9 mouse cellular contexts compared by ENCODE assay signal in the genomic region with DNA sequence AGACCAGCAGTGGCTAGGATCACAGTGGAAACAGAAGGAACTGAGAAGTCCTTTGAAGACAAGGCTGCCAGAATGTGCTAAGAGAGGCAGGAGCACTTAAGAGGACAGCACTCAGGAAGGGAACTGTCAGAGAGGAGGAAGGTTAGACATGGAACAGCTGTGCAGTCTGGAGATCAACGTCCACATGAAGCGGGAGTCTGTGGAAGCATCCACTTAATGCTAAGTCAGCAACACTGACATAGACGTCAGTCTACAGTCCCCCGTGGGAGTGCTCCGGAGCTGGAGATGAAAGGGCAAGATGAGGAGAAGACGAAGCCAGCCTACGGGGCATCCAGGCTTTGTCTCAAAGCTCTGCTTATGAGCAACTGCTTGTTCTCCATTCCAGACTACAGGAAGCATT. TPM values are rescaled to one million over a fixed set of nuclear protein-coding genes. Genes with fewer than 3 reads are reported as not detected.
DNase-seq lines count a peak whose midpoint lies in the region; ATAC-seq and TF ChIP-seq lines count a peak whose summit lies in the region.
"Had no signal": no experiment of that assay in that cellular context is flagged by ENCODE, and none has a peak within 500 bp of the region (broad histone marks: within the 10 kb centered on the region; RNA-seq: fewer than 3 reads in every experiment).

No protein-coding gene starts in this region.

- TF ChIP-seq POLR2A in kidney, adult 2 months (IDR thresholded peaks at IDR 0.05; ENCODE audit: low read depth, low read length): no peak

- no peak overlapping the region for H3K4me2 ChIP-seq in forebrain, embryonic 15.5 days (replicated peaks)
- peak overlapping the region; percentile 28; the same call in 1 of the 2 replicates for H3K4me2 ChIP-seq in heart, embryonic 12.5 days
- no peak overlapping the region for H3K4me2 ChIP-seq in midbrain, embryonic 15.5 days

- no peak for DNase-seq in forebrain, embryonic 10.5 days (ENCODE audit: extremely low spot score, low spot score)
- DNase-seq in kidney, adult 2 months: peak; percentile 71
- no peak for DNase-seq in left cerebral cortex, postnatal 14 days (ENCODE audit: low spot score in 2 of 2)
- DNase-seq in left cerebral cortex, adult 9 months (ENCODE audit: low spot score in 2 of 2): no peak

- intact Hi-C loops in left cerebral cortex, postnatal 14 days (cut with DNase I): no loop called here

- H3K4me3 ChIP-seq in forebrain, embryonic 10.5 days: no peak overlapping the region
- no peak overlapping the region for H3K4me3 ChIP-seq in forebrain, embryonic 15.5 days
- no peak overlapping the region for H3K4me3 ChIP-seq in heart, embryonic 12.5 days
- H3K4me3 ChIP-seq in kidney, adult 2 months (ENCODE audit: insufficient read depth, low read depth, low read length): no peak overlapping the region
- no peak overlapping the region for H3K4me3 ChIP-seq in midbrain, embryonic 15.5 days

- peaks cover 13% of the 10 kb centered on the region for H3K36me3 ChIP-seq in forebrain, embryonic 10.5 days (replicated peaks)
- H3K36me3 ChIP-seq in forebrain, embryonic 15.5 days: no peaks in the 10 kb centered on the region
- H3K36me3 ChIP-seq in heart, embryonic 12.5 days: peaks cover 5% of the 10 kb centered on the region
- H3K36me3 ChIP-seq in kidney, adult 2 months (ENCODE audit: control insufficient read depth, insufficient read depth, low read length): no peaks in the 10 kb centered on the region
- no peaks in the 10 kb centered on the region for H3K36me3 ChIP-seq in midbrain, embryonic 15.5 days (replicated peaks)

- no peak overlapping the region for H3K9ac ChIP-seq in forebrain, embryonic 15.5 days (replicated peaks)
- no peak overlapping the region for H3K9ac ChIP-seq in heart, embryonic 12.5 days
- H3K9ac ChIP-seq in midbrain, embryonic 15.5 days: no peak overlapping the region

- no peaks in the 10 kb centered on the region for H3K27me3 ChIP-seq in forebrain, embryonic 10.5 days (ENCODE audit: poor library complexity, severe bottlenecking)
- H3K27me3 ChIP-seq in forebrain, embryonic 15.5 days: no peaks in the 10 kb centered on the region
- H3K27me3 ChIP-seq in heart, embryonic 12.5 days (replicated peaks): no peaks in the 10 kb centered on the region
- no peaks in the 10 kb centered on the region for H3K27me3 ChIP-seq in kidney, adult 2 months (replicated peaks; ENCODE audit: control insufficient read depth, insufficient read depth, low read length)
- H3K27me3 ChIP-seq in midbrain, embryonic 15.5 days (replicated peaks): no peaks in the 10 kb centered on the region

- no peaks in the 10 kb centered on the region for H3K9me3 ChIP-seq in forebrain, embryonic 10.5 days
- no peaks in the 10 kb centered on the region for H3K9me3 ChIP-seq in forebrain, embryonic 15.5 days
- no peaks in the 10 kb centered on the region for H3K9me3 ChIP-seq in heart, embryonic 12.5 days (replicated peaks)
- H3K9me3 ChIP-seq in midbrain, embryonic 15.5 days: no peaks in the 10 kb centered on the region

- TF ChIP-seq CTCF in kidney, adult 2 months (conservative IDR thresholded peaks at IDR 0.05; ENCODE audit: insufficient read depth, insufficient read length, low read depth, low read length): no peak

- 71% methylated on average over 7 of the region's 7 CpGs for WGBS in forebrain, embryonic 10.5 days
- WGBS in forebrain, embryonic 15.5 days: 39% methylated on average over 7 of the region's 7 CpGs
- WGBS in heart, embryonic 12.5 days: 26% methylated on average over 7 of the region's 7 CpGs
- WGBS in kidney, adult 2 months: 31% methylated on average over 7 of the region's 7 CpGs
- 28% methylated on average over 7 of the region's 7 CpGs for WGBS in midbrain, embryonic 15.5 days

- peaks cover 18% of the 10 kb centered on the region for H3K4me1 ChIP-seq in forebrain, embryonic 10.5 days
- 0 out of 2 replicates have a peak, but pooled peaks cover 2% of the 10 kb centered on the region for H3K4me1 ChIP-seq in forebrain, embryonic 15.5 days
- peaks cover 11% of the 10 kb centered on the region for H3K4me1 ChIP-seq in heart, embryonic 12.5 days (replicated peaks)
- H3K4me1 ChIP-seq in kidney, adult 2 months (ENCODE audit: control insufficient read depth, insufficient read depth, low read length): peaks cover 3% of the 10 kb centered on the region; the same call in 1 of the 2 replicates
- peaks cover 14% of the 10 kb centered on the region for H3K4me1 ChIP-seq in midbrain, embryonic 15.5 days

- peak overlapping the region; percentile 6; the same call in 1 of the 2 replicates for H3K27ac ChIP-seq in forebrain, embryonic 10.5 days
- no peak overlapping the region for H3K27ac ChIP-seq in forebrain, embryonic 15.5 days (replicated peaks)
- H3K27ac ChIP-seq in heart, embryonic 12.5 days (ENCODE audit: poor library complexity, severe bottlenecking): no peak overlapping the region
- no peak overlapping the region; the same call in 1 of the 2 replicates for H3K27ac ChIP-seq in kidney, adult 2 months (ENCODE audit: insufficient read depth, low read depth, low read length)
- H3K27ac ChIP-seq in midbrain, embryonic 15.5 days: 0 out of 2 replicates have a peak overlapping the region, but pooled peaks have one; percentile 26
- H3K27ac ChIP-seq: macrophage had no signal

- ATAC-seq in forebrain, embryonic 15.5 days (replicated peaks): no peak
- ATAC-seq in heart, embryonic 12.5 days (ENCODE audit: insufficient number of reproducible peaks, low FRiP score): peak; percentile 36; the same call in 1 of the 2 replicates
- ATAC-seq in midbrain, embryonic 15.5 days (replicated peaks): peak; percentile 54
- no peak for ATAC-seq in inflammation-experienced regulatory T-cells, adult 6 months

RNA-seq across cellular contexts. Expression of a gene that starts 10.2 kb away (rescaled TPM):
- polyA plus RNA-seq in forebrain, embryonic 10.5 days (2016; fragmentation: Nextera tagmentation; extraction: Ambion mirVana): 53.1 and 57.8 TPM in 2 replicates
- polyA plus RNA-seq in forebrain, embryonic 15.5 days (2015; fragmentation: Nextera tagmentation; extraction: Ambion mirVana): 87.1 and 89.2 TPM in 2 replicates
- 37.0 and 44.8 TPM in 2 replicates for polyA plus RNA-seq in heart, embryonic 12.5 days (2016; fragmentation: Nextera tagmentation; extraction: Ambion mirVana)
- polyA plus RNA-seq in kidney, adult 2 months (2012; rRNA removed): 36.7 and 37.1 TPM in 2 replicates
- 95.0 and 100 TPM in 2 replicates for polyA plus RNA-seq in midbrain, embryonic 15.5 days (2015; fragmentation: Nextera tagmentation; extraction: Ambion mirVana)
- 10 to 100 TPM; 22.7 to 25.8 (median 24.0) TPM for polyA plus RNA-seq in inflammation-experienced regulatory T-cells, adult 6 months (2017; shearing (Covaris generic))
- 10 to 100 TPM; 71.3 to 74.1 TPM for total RNA-seq in left cerebral cortex, postnatal 14 days (2021)

RNA-seq across cellular contexts. Expression of a gene that starts 37.5 kb away (rescaled TPM):
- 1.8 and 2.4 TPM in 2 replicates for polyA plus RNA-seq in forebrain, embryonic 10.5 days (2016; fragmentation: Nextera tagmentation; extraction: Ambion mirVana)
- 4.8 and 5.5 TPM in 2 replicates for polyA plus RNA-seq in forebrain, embryonic 15.5 days (2015; fragmentation: Nextera tagmentation; extraction: Ambion mirVana)
- polyA plus RNA-seq in heart, embryonic 12.5 days (2016; fragmentation: Nextera tagmentation; extraction: Ambion mirVana): 2.6 and 2.7 TPM in 2 replicates
- 2.9 and 4.1 TPM in 2 replicates for polyA plus RNA-seq in kidney, adult 2 months (2012; rRNA removed)
- polyA plus RNA-seq in midbrain, embryonic 15.5 days (2015; fragmentation: Nextera tagmentation; extraction: Ambion mirVana): 3.3 and 3.7 TPM in 2 replicates
- polyA plus RNA-seq in inflammation-experienced regulatory T-cells, adult 6 months (2017; shearing (Covaris generic)): 1 to 10 TPM in 1 of 3 experiments, under 1 TPM in 1, not detected in 1; 0.88 to 1.5 TPM
- total RNA-seq in left cerebral cortex, postnatal 14 days (2021): 1 to 10 TPM; 3.8 to 6.3 TPM

RNA-seq across cellular contexts. Expression of a gene that starts 46.8 kb away (rescaled TPM):
- polyA plus RNA-seq in forebrain, embryonic 10.5 days (2016; fragmentation: Nextera tagmentation; extraction: Ambion mirVana): 0.76 and 0.87 TPM in 2 replicates
- 0.78 and 1.0 TPM in 2 replicates for polyA plus RNA-seq in forebrain, embryonic 15.5 days (2015; fragmentation: Nextera tagmentation; extraction: Ambion mirVana)
- polyA plus RNA-seq in heart, embryonic 12.5 days (2016; fragmentation: Nextera tagmentation; extraction: Ambion mirVana): 1.5 and 1.6 TPM in 2 replicates
- 1.4 and 2.1 TPM in 2 replicates for polyA plus RNA-seq in kidney, adult 2 months (2012; rRNA removed)
- polyA plus RNA-seq in midbrain, embryonic 15.5 days (2015; fragmentation: Nextera tagmentation; extraction: Ambion mirVana): 0.37 and 0.45 TPM in 2 replicates
- under 1 TPM in 2 of 3 experiments, not detected in 1; 0.55 to 0.57 TPM for polyA plus RNA-seq in inflammation-experienced regulatory T-cells, adult 6 months (2017; shearing (Covaris generic))
- total RNA-seq in left cerebral cortex, postnatal 14 days (2021): 1 to 10 TPM; 3.9 to 4.9 TPM

Comparison
In these comparisons a context has a peak if more than half of its experiments do, and no peak if none do; other contexts are left out.
1. H3K27ac ChIP-seq: peak in forebrain, embryonic 10.5 days (single experiment) and midbrain, embryonic 15.5 days (single experiment); none in forebrain, embryonic 15.5 days (single experiment), heart, embryonic 12.5 days (single experiment) and kidney, adult 2 months (single experiment).
2. ATAC-seq: peak in heart, embryonic 12.5 days (single experiment) and midbrain, embryonic 15.5 days (single experiment); none in forebrain, embryonic 15.5 days (single experiment) and inflammation-experienced regulatory T-cells, adult 6 months (single experiment).